Mouse (Mus musculus) kidney, postnatal 0 days (tissue): ENCODE measurements at regions not wholly inside any gene's neighbourhood (a gene's known extent, or its start where the extent isn't known, plus 50 kb on each side); places are given as distances from the start of the nearest gene placed in this dataset.

ENCODE experiments used
- ATAC-seq: fragments of 200-750 bp; cut with Nextera tagmentation; replicated peaks from 2 replicates; pipeline ENCODE4 v1.8.0; 2017; ENCODE audit warnings: low read depth, moderate number of reproducible peaks, moderate TSS enrichment, moderate library complexity; ENCODE audit not compliant: low FRiP score
- DNase-seq: peaks from one replicate; pipeline ENCODE4 v3.0.0-alpha.2; 2016; ENCODE audit warnings: low spot score
- H3K27ac ChIP-seq: fragments of 300-500 bp; sonication (generic); 2 replicates; pipeline ENCODE4 v1.5.1; 2014; ENCODE audit warnings: mild to moderate bottlenecking
- H3K27me3 ChIP-seq: fragments of 300-500 bp; sonication (generic); 2 replicates; pipeline ENCODE4 v1.6.1; 2014; ENCODE audit warnings: low read length, mixed read lengths; ENCODE audit not compliant: insufficient read depth
- H3K36me3 ChIP-seq: fragments of 300-500 bp; sonication (generic); 2 replicates; pipeline ENCODE4 v1.6.1; 2014; ENCODE audit warnings: low read length, mixed read lengths; ENCODE audit not compliant: insufficient read depth
- H3K4me1 ChIP-seq: fragments of 300-500 bp; sonication (generic); replicated peaks from 2 replicates; pipeline ENCODE4 v1.6.1; 2014; ENCODE audit warnings: antibody characterized with exemption, low read length, mixed read lengths; ENCODE audit not compliant: insufficient read depth
- H3K4me2 ChIP-seq: fragments of 300-500 bp; sonication (generic); 2 replicates; pipeline ENCODE4 v1.6.1; 2014; ENCODE audit warnings: mild to moderate bottlenecking, low read length, moderate library complexity, mixed read lengths
- H3K4me3 ChIP-seq: fragments of 300-500 bp; sonication (generic); replicated peaks from 2 replicates; pipeline ENCODE4 v1.5.1; 2014; ENCODE audit warnings: low read depth, low read length
- H3K9ac ChIP-seq: fragments of 300-500 bp; sonication (generic); 2 replicates; pipeline ENCODE4 v1.6.1; 2014; ENCODE audit warnings: low read depth, low read length
- H3K9me3 ChIP-seq: fragments of 300-500 bp; sonication (generic); replicated peaks from 2 replicates; pipeline ENCODE4 v1.6.1; 2016; ENCODE audit warnings: low read length, inconsistent platforms, mixed read lengths
- CTCF ChIP-seq: IDR thresholded peaks from 2 replicates; pipeline ENCODE4 v1.5.1; 2016; ENCODE audit warnings: antibody characterized with exemption, low read depth, mild to moderate bottlenecking, moderate library complexity
- WGBS: fragments of 180-500 bp; shearing (Covaris S2); extraction: QIAGEN DNeasy Blood & Tissue Kit; methylation state at CpG from one replicate; pipeline ENCODE4 v1.1.7; 2014; 5-methylcytosine and 5-hydroxymethylcytosine counted together

DNA sequence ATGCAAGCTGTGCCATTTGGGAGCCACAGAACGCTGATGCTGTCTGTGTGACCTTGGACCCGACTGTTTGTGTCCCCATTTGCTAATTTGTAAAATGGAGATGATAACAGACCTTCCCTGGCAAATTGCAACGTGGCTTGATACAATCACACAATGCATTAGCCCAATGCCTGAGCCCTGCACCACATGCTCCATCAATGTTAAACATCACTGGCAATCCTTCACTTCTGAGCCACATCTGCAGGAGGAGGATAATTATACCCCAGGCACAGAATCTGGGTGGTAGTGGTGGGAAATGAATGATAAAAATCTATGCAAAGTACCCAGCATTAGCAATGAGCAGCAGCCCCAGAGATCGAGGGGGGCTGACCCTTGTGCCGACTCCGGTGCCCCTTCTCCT lies 191.0 kb upstream of the Gjb5 start:
- Histone ChIP-seq H3K4me3 (no peak overlapping the region), H3K36me3 (no peaks in the 10 kb centered on the region), H3K27ac (no peak overlapping the region), H3K9ac (no peak overlapping the region), H3K27me3 (no peaks in the 10 kb centered on the region), H3K4me1 (no peaks in the 10 kb centered on the region), H3K4me2 (no peak overlapping the region), H3K9me3 (no peaks in the 10 kb centered on the region)
- WGBS, result 71% methylated on average over 6 of the region's 6 CpGs
- no peak for TF ChIP-seq CTCF
- DNase-seq (no peak), ATAC-seq (no peak)

DNA sequence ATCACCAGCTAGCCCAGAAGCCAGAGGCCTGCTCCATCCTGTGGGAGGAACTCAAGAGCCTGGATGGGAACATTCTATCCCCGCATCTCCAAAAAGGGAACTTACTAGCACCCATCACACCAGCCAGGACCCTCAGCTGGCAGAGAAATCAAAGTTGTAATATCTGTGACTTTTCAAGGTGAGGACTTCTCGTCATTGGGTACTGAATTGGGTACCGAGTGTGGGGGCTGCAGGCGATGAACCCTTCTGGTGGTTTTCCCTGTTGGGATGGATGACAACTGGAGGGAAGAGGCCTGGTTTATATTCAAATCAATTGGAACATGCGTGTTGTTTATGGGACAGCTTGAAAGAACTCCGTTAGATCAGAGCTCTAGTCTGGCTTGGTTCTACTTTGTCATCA lies 187.1 kb upstream of the Gjb5 start:
- no peaks in the 10 kb centered on the region for H3K4me1 ChIP-seq
- no peak for DNase-seq
- no peaks in the 10 kb centered on the region for H3K27me3 ChIP-seq
- WGBS, result 91% methylated on average over 6 of the region's 6 CpGs
- no peaks in the 10 kb centered on the region for H3K9me3 ChIP-seq
- no peak for ATAC-seq
- no peak for TF ChIP-seq CTCF
- H3K4me2 ChIP-seq, result no peak overlapping the region
- H3K9ac ChIP-seq, result no peak overlapping the region
- H3K27ac ChIP-seq, result no peak overlapping the region
- no peaks in the 10 kb centered on the region for H3K36me3 ChIP-seq
- H3K4me3 ChIP-seq, result no peak overlapping the region

DNA sequence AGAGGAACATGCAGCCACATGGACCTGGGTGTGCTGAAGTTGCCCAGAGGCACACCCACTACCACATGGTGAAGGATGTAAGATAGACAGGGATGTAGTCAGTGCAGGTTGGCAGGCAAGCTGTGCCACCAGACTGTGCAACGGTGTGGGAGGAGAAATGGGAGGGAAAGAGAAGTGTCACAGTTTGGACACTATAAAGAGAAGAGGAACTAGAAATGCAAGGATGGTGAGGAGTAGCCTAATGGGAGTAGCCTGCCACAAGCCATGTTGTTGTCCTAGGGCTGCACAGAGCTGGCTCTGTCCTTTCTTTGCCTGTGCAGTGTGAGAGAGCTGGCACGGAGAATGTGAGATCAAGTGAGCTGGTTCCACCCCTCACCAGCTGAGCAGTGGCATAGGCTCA lies 185.3 kb upstream of the Gjb5 start:
- 92% methylated on average over 2 of the region's 2 CpGs for WGBS
- H3K27ac ChIP-seq, result no peak overlapping the region
- H3K36me3 ChIP-seq, result no peaks in the 10 kb centered on the region
- ATAC-seq, result no peak
- no peak overlapping the region for H3K4me2 ChIP-seq
- no peaks in the 10 kb centered on the region for H3K9me3 ChIP-seq
- DNase-seq, result no peak
- no peak overlapping the region for H3K9ac ChIP-seq
- no peaks in the 10 kb centered on the region for H3K4me1 ChIP-seq
- H3K4me3 ChIP-seq, result no peak overlapping the region
- TF ChIP-seq CTCF, result no peak
- H3K27me3 ChIP-seq, result no peaks in the 10 kb centered on the region

DNA sequence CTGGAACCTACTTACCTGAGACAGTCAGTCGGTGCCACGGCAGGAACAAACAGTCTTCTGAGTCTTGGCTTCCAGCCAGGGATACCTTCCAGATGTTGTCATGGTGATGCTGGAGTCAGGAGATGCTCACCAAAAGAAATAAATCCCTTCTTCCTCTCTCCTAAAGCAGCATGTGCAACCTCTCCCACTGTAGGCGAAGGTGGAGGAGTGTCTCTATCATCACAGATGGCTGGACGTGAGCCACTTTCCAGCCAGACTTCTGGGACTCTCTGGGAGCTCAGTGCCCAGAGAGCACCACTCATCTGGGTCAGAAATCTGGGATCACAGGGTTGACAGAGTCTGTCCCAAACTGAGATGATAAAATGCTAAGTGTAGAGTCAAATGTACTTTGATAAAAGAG lies 184.8 kb upstream of the Gjb5 start:
- TF ChIP-seq CTCF, result no peak
- Histone ChIP-seq H3K36me3 (no peaks in the 10 kb centered on the region), H3K27ac (no peak overlapping the region), H3K4me2 (no peak overlapping the region), H3K9me3 (no peaks in the 10 kb centered on the region), H3K9ac (no peak overlapping the region), H3K4me3 (no peak overlapping the region), H3K4me1 (no peaks in the 10 kb centered on the region), H3K27me3 (no peaks in the 10 kb centered on the region)
- 57% methylated on average over 4 of the region's 4 CpGs for WGBS
- ATAC-seq (no peak), DNase-seq (no peak)

DNA sequence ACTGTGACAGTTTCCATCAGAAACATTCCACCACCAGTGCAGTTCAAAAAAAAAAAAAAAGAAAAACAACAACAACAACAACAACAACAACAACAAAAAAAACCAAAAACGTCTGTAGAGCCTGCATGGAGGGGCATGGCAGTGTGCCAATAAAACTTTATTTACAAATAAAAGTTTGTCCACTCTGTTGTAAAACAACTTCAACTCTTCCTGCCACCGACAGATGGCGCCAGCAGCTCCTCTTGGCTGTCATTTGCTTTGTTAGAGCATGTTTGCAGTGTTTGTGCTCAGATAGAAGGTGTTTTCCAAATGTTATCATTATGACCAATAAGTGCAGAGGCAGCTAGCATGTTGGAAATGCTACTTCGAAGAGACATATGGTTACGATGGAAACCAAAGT lies 179.0 kb upstream of the Gjb5 start:
- ATAC-seq (no peak), DNase-seq (peak; percentile 28)
- H3K4me1 ChIP-seq, result no peaks in the 10 kb centered on the region
- H3K36me3 ChIP-seq, result no peaks in the 10 kb centered on the region
- no peak overlapping the region for H3K4me2 ChIP-seq
- TF ChIP-seq CTCF, result peak; percentile 68
- WGBS, result 46% methylated on average over 5 of the region's 5 CpGs
- H3K27ac ChIP-seq, result no peak overlapping the region
- no peak overlapping the region for H3K4me3 ChIP-seq
- H3K9me3 ChIP-seq, result no peaks in the 10 kb centered on the region
- H3K27me3 ChIP-seq, result no peaks in the 10 kb centered on the region
- no peak overlapping the region for H3K9ac ChIP-seq

DNA sequence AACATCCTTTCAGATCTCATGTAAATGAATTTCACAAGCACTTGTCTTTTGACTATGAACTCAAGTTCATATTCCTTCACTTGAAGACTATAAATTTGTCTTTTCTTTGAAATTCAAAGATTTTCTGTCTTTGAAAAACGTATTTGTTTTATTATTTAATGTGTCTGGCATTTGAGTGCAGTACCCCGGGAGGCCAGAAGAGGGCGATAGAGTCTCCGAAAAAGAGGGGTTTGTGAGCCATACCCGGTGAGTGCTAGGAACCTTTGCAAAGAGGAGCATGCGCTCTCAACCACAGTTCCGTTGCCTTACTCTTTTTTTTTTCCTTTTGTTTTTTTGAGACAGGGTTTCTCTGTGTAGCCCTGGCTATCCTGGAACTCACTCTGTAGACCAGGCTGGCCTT lies 177.6 kb upstream of the Gjb5 start:
- H3K9ac ChIP-seq, result no peak overlapping the region
- H3K4me1 ChIP-seq, result no peaks in the 10 kb centered on the region
- 77% methylated on average over 7 of the region's 7 CpGs for WGBS
- no peaks in the 10 kb centered on the region for H3K36me3 ChIP-seq
- H3K4me3 ChIP-seq, result no peak overlapping the region
- H3K4me2 ChIP-seq, result no peak overlapping the region
- TF ChIP-seq CTCF, result peak; percentile 41; the same call in 1 of the 2 replicates
- H3K27ac ChIP-seq, result no peak overlapping the region
- no peaks in the 10 kb centered on the region for H3K9me3 ChIP-seq
- no peaks in the 10 kb centered on the region for H3K27me3 ChIP-seq
- DNase-seq, result no peak
- no peak for ATAC-seq

DNA sequence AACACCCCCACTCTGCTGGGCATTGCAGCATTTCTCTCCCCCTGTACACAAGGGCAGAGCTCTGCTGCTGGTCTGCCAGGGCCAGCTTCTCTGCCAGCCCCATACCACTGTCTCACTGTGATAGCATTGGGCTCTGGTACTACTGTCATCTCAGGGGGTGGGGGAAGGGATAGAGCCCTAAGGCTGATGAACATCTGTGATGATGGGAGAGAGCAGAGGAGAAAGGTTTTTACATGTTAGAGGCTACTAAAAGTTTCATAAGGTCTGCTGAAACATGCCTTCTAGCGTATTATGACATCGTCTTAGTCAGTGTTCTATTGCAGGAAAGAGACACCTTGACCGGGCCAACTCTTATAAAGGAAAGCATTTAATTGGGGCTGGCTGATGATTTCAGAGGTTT lies 176.4 kb upstream of the Gjb5 start:
- Histone ChIP-seq H3K27me3 (no peaks in the 10 kb centered on the region), H3K4me3 (no peak overlapping the region), H3K36me3 (no peaks in the 10 kb centered on the region), H3K4me2 (no peak overlapping the region), H3K4me1 (no peaks in the 10 kb centered on the region), H3K27ac (no peak overlapping the region), H3K9ac (no peak overlapping the region), H3K9me3 (no peaks in the 10 kb centered on the region)
- DNase-seq, result no peak
- 95% methylated on average over 3 of the region's 3 CpGs for WGBS
- no peak for TF ChIP-seq CTCF
- no peak for ATAC-seq
